Mouse (Mus musculus) inflammation-experienced regulatory T-cells, adult 6 months (primary cell): ENCODE data around the gene Rdh16f1. TPM values are rescaled to one million over a fixed set of nuclear protein-coding genes. Genes with fewer than 3 reads are reported as not detected.
"Not testable (repeated sequence)": the region's sequence is repeated elsewhere in the genome, so short reads cannot be mapped to it uniquely, and the experiment has no call there.

ENCODE experiments used
- ATAC-seq: one replicate; pipeline ENCODE4 v1.8.0; 2017
- polyA plus RNA-seq, 3 experiments: library from polyadenylated mRNA; unstranded; fragments of 100-300 nt; shearing (Covaris generic); gene quantifications; one replicate each; pipeline ENCODE4 v1.2.1; 2017

The Rdh16f1 gene
- polyA plus RNA-seq, 3 experiments from 2014 or later, result 0.36 to 1.1 TPM; not detected in 1

- no peak for ATAC-seq
Observed at GRCm38 (mm10) chr10:127750136-127750777, 9.3 kb upstream of the Rdh16f1 start.

- no peak for ATAC-seq
Observed at GRCm38 (mm10) chr10:127751548-127751947, 8.0 kb upstream of the Rdh16f1 start, which contains the start of gene Gpr182. TSS of gene Gpr182 (minus strand) at chr10:127751732.

GRCm38 (mm10) chr10:127754566-127755166 lies 4.9 kb upstream of the Rdh16f1 start:
- ATAC-seq, result no peak

GRCm38 (mm10) chr10:127755246-127755645 lies 4.3 kb upstream of the Rdh16f1 start:
- ATAC-seq, result no peak

- ATAC-seq, result no peak
Observed at GRCm38 (mm10) chr10:127755770-127756468, 3.7 kb upstream of the Rdh16f1 start.

GRCm38 (mm10) chr10:127762926-127763325 lies 3.3 kb downstream of the Rdh16f1 start:
- ATAC-seq, result not testable (repeated sequence)

GRCm38 (mm10) chr10:127763914-127764680 lies 4.5 kb downstream of the Rdh16f1 start:
- no peak for ATAC-seq

GRCm38 (mm10) chr10:127766564-127766963 lies 7.0 kb downstream of the Rdh16f1 start:
- no peak for ATAC-seq

- no peak for ATAC-seq
Observed at GRCm38 (mm10) chr10:127776011-127776410, 16.4 kb downstream of the Rdh16f1 start, which contains the start of gene Rdh9. TSS of gene Rdh9 (plus strand) at chr10:127776386.

- ATAC-seq, result not testable (repeated sequence)
Observed at GRCm38 (mm10) chr10:127782321-127782720, 22.7 kb downstream of the Rdh16f1 start.

- not testable (repeated sequence) for ATAC-seq
Observed at GRCm38 (mm10) chr10:127785411-127785810, 25.8 kb downstream of the Rdh16f1 start.

GRCm38 (mm10) chr10:127799295-127799694 lies 39.7 kb downstream of the Rdh16f1 start:
- ATAC-seq, result no peak

GRCm38 (mm10) chr10:127800891-127801290 lies 41.3 kb downstream of the Rdh16f1 start, which contains the start of gene Rdh16:
TSS of gene Rdh16 (plus strand) at chr10:127801152.
- no peak for ATAC-seq

GRCm38 (mm10) chr10:127801612-127802011 lies 42.0 kb downstream of the Rdh16f1 start:
- no peak for ATAC-seq

GRCm38 (mm10) chr10:127802236-127802635 lies 42.6 kb downstream of the Rdh16f1 start:
- ATAC-seq, result no peak

GRCm38 (mm10) chr10:127804416-127804815 lies 44.8 kb downstream of the Rdh16f1 start:
- no peak for ATAC-seq

- no peak for ATAC-seq
Observed at GRCm38 (mm10) chr10:127815888-127816287, 56.3 kb downstream of the Rdh16f1 start.

- ATAC-seq, result not testable (repeated sequence)
Observed at GRCm38 (mm10) chr10:127817268-127817910, 57.8 kb downstream of the Rdh16f1 start.

- not testable (repeated sequence) for ATAC-seq
Observed at GRCm38 (mm10) chr10:127821806-127822205, 62.2 kb downstream of the Rdh16f1 start.

GRCm38 (mm10) chr10:127825386-127825785 lies 65.8 kb downstream of the Rdh16f1 start:
- no peak for ATAC-seq

GRCm38 (mm10) chr10:127829121-127829520 lies 69.5 kb downstream of the Rdh16f1 start:
- ATAC-seq, result no peak

GRCm38 (mm10) chr10:127834186-127834585 lies 74.6 kb downstream of the Rdh16f1 start:
- not testable (repeated sequence) for ATAC-seq
